Mouse (Mus musculus): ENCODE data around the gene Dcun1d3.
A peak's percentile ranks its signal among the peaks of the same experiment; 100 is the strongest.

Dcun1d3 gene

GRCm38 (mm10) chr7:119895639-119896512 lies at the start of gene Dcun1d3, which contains the start of gene Lyrm1:
Gene Dcun1d3, minus strand, starts transcription at chr7:119896298.
Gene Lyrm1, plus strand, starts transcription at chr7:119895861.
- peak; percentile 98 for DNase-seq (ENCODE audit: low spot score)

GRCm38 (mm10) chr7:119941569-119941968 lies 45.5 kb upstream of the Dcun1d3 start:
- no peak for DNase-seq (ENCODE audit: low spot score)

- no peak for DNase-seq (ENCODE audit: low spot score)
Observed at GRCm38 (mm10) chr7:119937036-119937435, 40.9 kb upstream of the Dcun1d3 start.

- no peak for DNase-seq (ENCODE audit: low spot score)
Observed at GRCm38 (mm10) chr7:119936321-119936720, 40.2 kb upstream of the Dcun1d3 start.

- no peak for DNase-seq (ENCODE audit: low spot score)
Observed at GRCm38 (mm10) chr7:119928783-119929440, 32.8 kb upstream of the Dcun1d3 start.

- DNase-seq (ENCODE audit: low spot score) = no peak
Observed at GRCm38 (mm10) chr7:119921054-119921453, 25.0 kb upstream of the Dcun1d3 start.

GRCm38 (mm10) chr7:119920457-119920856 lies 24.4 kb upstream of the Dcun1d3 start:
- no peak for DNase-seq (ENCODE audit: low spot score)

GRCm38 (mm10) chr7:119911727-119912126 lies 15.6 kb upstream of the Dcun1d3 start:
- no peak for DNase-seq (ENCODE audit: low spot score)

GRCm38 (mm10) chr7:119906523-119907215 lies 10.6 kb upstream of the Dcun1d3 start:
- DNase-seq (ENCODE audit: low spot score) = no peak

GRCm38 (mm10) chr7:119899386-119900057 lies 3.4 kb upstream of the Dcun1d3 start:
- DNase-seq (ENCODE audit: low spot score) = no peak

GRCm38 (mm10) chr7:119898247-119898856 lies 2.3 kb upstream of the Dcun1d3 start:
- no peak for DNase-seq (ENCODE audit: low spot score)

- no peak for DNase-seq (ENCODE audit: low spot score)
Observed at GRCm38 (mm10) chr7:119897521-119898109, 1.5 kb upstream of the Dcun1d3 start.

- DNase-seq (ENCODE audit: low spot score) = no peak
Observed at GRCm38 (mm10) chr7:119894818-119895544, 1.1 kb downstream of the Dcun1d3 start.

- DNase-seq (ENCODE audit: low spot score) = no peak
Observed at GRCm38 (mm10) chr7:119892742-119893141, 3.4 kb downstream of the Dcun1d3 start.

- DNase-seq (ENCODE audit: low spot score) = no peak
Observed at GRCm38 (mm10) chr7:119892198-119892597, 3.9 kb downstream of the Dcun1d3 start.

GRCm38 (mm10) chr7:119887887-119888286 lies 8.2 kb downstream of the Dcun1d3 start:
- no peak for DNase-seq (ENCODE audit: low spot score)

GRCm38 (mm10) chr7:119881229-119881628 lies 14.9 kb downstream of the Dcun1d3 start:
- no peak for DNase-seq (ENCODE audit: low spot score)

- DNase-seq (ENCODE audit: low spot score) = peak; percentile 60
Observed at GRCm38 (mm10) chr7:119880345-119880744, 15.8 kb downstream of the Dcun1d3 start.

GRCm38 (mm10) chr7:119879171-119879570 lies 16.9 kb downstream of the Dcun1d3 start:
- DNase-seq (ENCODE audit: low spot score) = no peak

- DNase-seq (ENCODE audit: low spot score) = no peak
Observed at GRCm38 (mm10) chr7:119875776-119876440, 20.2 kb downstream of the Dcun1d3 start.

Data from yolk sac, embryonic 10.5 days (tissue).